Mouse (Mus musculus): Measurements from ENCODE around the gene Ubald2. TPM values are rescaled to one million over a fixed set of nuclear protein-coding genes. Genes with fewer than 3 reads are reported as not detected.

The Ubald2 gene
- polyA plus RNA-seq, 1 experiment from 2014 or later: 67.6 TPM

GRCm38 (mm10) chr11:116470896-116471295, 37.0 kb downstream of the Ubald2 start:
- WGBS: 85% methylated on average over 4 of the region's 4 CpGs
- Histone ChIP-seq H3K36me3 (replicated peaks; ENCODE audit: control insufficient read depth, insufficient read depth) (peaks cover 68% of the 10 kb centered on the region), H3K4me3 (replicated peaks; ENCODE audit: low read length) (no peak overlapping the region), H3K27me3 (ENCODE audit: control insufficient read depth, insufficient read depth, low read length) (no peaks in the 10 kb centered on the region), H3K4me2 (replicated peaks) (no peak overlapping the region), H3K4me1 (replicated peaks; ENCODE audit: control insufficient read depth, insufficient read depth, low read length) (no peaks in the 10 kb centered on the region), H3K27ac (no peak overlapping the region), H3K9ac (no peak overlapping the region), H3K9me3 (ENCODE audit: control insufficient read depth, low read length) (no peaks in the 10 kb centered on the region)
- DNase-seq (ENCODE audit: low spot score): no peak
- ATAC-seq (ENCODE audit: low FRiP score): no peak

- Histone ChIP-seq H3K27ac (no peak overlapping the region), H3K9me3 (ENCODE audit: control insufficient read depth, low read length) (no peaks in the 10 kb centered on the region), H3K27me3 (ENCODE audit: control insufficient read depth, insufficient read depth, low read length) (no peaks in the 10 kb centered on the region), H3K4me2 (replicated peaks) (no peak overlapping the region), H3K4me1 (replicated peaks; ENCODE audit: control insufficient read depth, insufficient read depth, low read length) (no peaks in the 10 kb centered on the region), H3K36me3 (replicated peaks; ENCODE audit: control insufficient read depth, insufficient read depth) (peaks cover 82% of the 10 kb centered on the region), H3K9ac (no peak overlapping the region), H3K4me3 (replicated peaks; ENCODE audit: low read length) (no peak overlapping the region)
- WGBS: 85% methylated on average over 4 of the region's 4 CpGs
- DNase-seq (ENCODE audit: low spot score): no peak
- no peak for ATAC-seq (ENCODE audit: low FRiP score)
Observed at GRCm38 (mm10) chr11:116472275-116472674, 38.4 kb downstream of the Ubald2 start.

DNA sequence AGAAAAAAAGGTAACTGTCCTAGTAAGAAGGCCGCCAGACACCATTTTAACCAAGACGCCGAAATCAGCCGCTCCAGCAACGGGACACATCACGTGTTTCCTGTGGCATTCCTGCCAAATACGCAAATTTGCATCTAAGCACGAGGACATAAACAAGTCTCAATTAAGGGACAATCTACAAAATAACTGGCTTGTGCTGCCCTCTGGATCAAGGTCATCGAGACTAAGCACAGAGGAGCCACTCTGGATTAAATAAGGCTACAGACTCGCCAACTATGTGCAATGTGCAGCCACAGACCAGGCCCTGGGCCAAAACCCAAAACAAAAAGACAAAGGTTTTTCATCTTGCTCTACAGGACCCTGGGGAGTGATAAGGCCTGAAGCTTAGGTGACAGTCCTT, 42.1 kb downstream of the Ubald2 start:
- Histone ChIP-seq H3K9ac (no peak overlapping the region), H3K27ac (no peak overlapping the region), H3K4me1 (replicated peaks; ENCODE audit: control insufficient read depth, insufficient read depth, low read length) (no peaks in the 10 kb centered on the region), H3K4me2 (replicated peaks) (no peak overlapping the region), H3K4me3 (replicated peaks; ENCODE audit: low read length) (no peak overlapping the region), H3K36me3 (replicated peaks; ENCODE audit: control insufficient read depth, insufficient read depth) (peaks cover 99% of the 10 kb centered on the region), H3K9me3 (ENCODE audit: control insufficient read depth, low read length) (no peaks in the 10 kb centered on the region), H3K27me3 (ENCODE audit: control insufficient read depth, insufficient read depth, low read length) (no peaks in the 10 kb centered on the region)
- ATAC-seq (ENCODE audit: low FRiP score): no peak
- no peak for DNase-seq (ENCODE audit: low spot score)
- WGBS: 84% methylated on average over 10 of the region's 10 CpGs

GRCm38 (mm10) chr11:116476696-116477095, 42.8 kb downstream of the Ubald2 start:
- H3K27ac ChIP-seq: no peak overlapping the region
- H3K4me1 ChIP-seq (replicated peaks; ENCODE audit: control insufficient read depth, insufficient read depth, low read length): no peaks in the 10 kb centered on the region
- no peaks in the 10 kb centered on the region for H3K27me3 ChIP-seq (ENCODE audit: control insufficient read depth, insufficient read depth, low read length)
- no peaks in the 10 kb centered on the region for H3K9me3 ChIP-seq (ENCODE audit: control insufficient read depth, low read length)
- ATAC-seq (ENCODE audit: low FRiP score) (no peak), DNase-seq (ENCODE audit: low spot score) (no peak)
- H3K4me3 ChIP-seq (replicated peaks; ENCODE audit: low read length): no peak overlapping the region
- H3K36me3 ChIP-seq (replicated peaks; ENCODE audit: control insufficient read depth, insufficient read depth): peaks cover 99% of the 10 kb centered on the region
- WGBS: 92% methylated on average over 6 of the region's 6 CpGs
- no peak overlapping the region for H3K9ac ChIP-seq
- H3K4me2 ChIP-seq (replicated peaks): no peak overlapping the region

GRCm38 (mm10) chr11:116477160-116477759, 43.4 kb downstream of the Ubald2 start:
- WGBS: 74% methylated on average over 15 of the region's 15 CpGs
- Histone ChIP-seq H3K4me2 (replicated peaks) (no peak overlapping the region), H3K9ac (no peak overlapping the region), H3K27me3 (ENCODE audit: control insufficient read depth, insufficient read depth, low read length) (no peaks in the 10 kb centered on the region), H3K4me1 (replicated peaks; ENCODE audit: control insufficient read depth, insufficient read depth, low read length) (no peaks in the 10 kb centered on the region), H3K36me3 (replicated peaks; ENCODE audit: control insufficient read depth, insufficient read depth) (peaks cover 99% of the 10 kb centered on the region), H3K4me3 (replicated peaks; ENCODE audit: low read length) (no peak overlapping the region), H3K27ac (no peak overlapping the region), H3K9me3 (ENCODE audit: control insufficient read depth, low read length) (no peaks in the 10 kb centered on the region)
- DNase-seq (ENCODE audit: low spot score): no peak
- ATAC-seq (ENCODE audit: low FRiP score): no peak

DNA sequence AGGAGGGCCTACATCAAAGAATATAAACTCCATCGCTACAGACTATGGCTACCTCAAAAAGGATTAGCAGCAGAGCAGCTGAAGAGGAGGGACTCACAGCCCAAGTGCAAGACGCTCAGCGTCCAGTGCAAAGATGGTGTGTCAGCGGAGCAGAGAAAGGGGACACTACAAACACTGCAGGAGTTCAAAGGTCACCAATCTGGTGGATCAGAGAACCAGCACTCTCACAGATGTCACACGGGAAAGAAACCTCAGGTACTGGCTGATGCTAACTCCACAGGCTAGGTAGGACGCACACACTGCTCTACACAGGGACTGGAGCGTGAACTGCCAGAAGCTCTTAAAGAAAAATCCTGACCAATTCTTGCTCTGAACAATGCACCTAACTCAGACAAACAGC, 45.1 kb downstream of the Ubald2 start:
- H3K4me1 ChIP-seq (replicated peaks; ENCODE audit: control insufficient read depth, insufficient read depth, low read length): no peaks in the 10 kb centered on the region
- H3K4me2 ChIP-seq (replicated peaks): no peak overlapping the region
- no peak overlapping the region for H3K4me3 ChIP-seq (replicated peaks; ENCODE audit: low read length)
- ATAC-seq (ENCODE audit: low FRiP score) (no peak), DNase-seq (ENCODE audit: low spot score) (no peak)
- H3K27ac ChIP-seq: no peak overlapping the region
- peaks cover 96% of the 10 kb centered on the region for H3K36me3 ChIP-seq (replicated peaks; ENCODE audit: control insufficient read depth, insufficient read depth)
- H3K9me3 ChIP-seq (ENCODE audit: control insufficient read depth, low read length): no peaks in the 10 kb centered on the region
- WGBS: 82% methylated on average over 7 of the region's 7 CpGs
- no peak overlapping the region for H3K9ac ChIP-seq
- H3K27me3 ChIP-seq (ENCODE audit: control insufficient read depth, insufficient read depth, low read length): no peaks in the 10 kb centered on the region

DNA sequence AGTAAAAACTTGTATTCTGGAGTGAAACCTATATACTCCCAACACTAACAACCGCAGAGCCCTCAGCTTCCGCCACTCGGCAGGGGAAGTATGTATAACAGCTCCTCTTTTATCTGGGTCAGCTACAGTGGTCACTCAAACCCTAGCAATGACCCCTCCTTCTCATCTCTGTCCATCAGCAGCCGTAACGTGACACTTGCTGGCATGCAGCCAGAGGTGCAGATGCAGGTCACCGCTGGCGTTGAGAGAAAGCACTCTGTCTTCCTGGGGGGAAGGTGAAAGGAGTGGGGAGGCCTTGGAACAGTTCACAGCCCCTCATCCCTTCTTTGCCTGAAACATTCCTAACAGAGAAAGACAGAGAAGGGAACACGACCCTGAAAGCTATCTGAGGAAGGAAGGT, 45.9 kb downstream of the Ubald2 start:
- no peak for DNase-seq (ENCODE audit: low spot score)
- Histone ChIP-seq H3K9me3 (ENCODE audit: control insufficient read depth, low read length) (no peaks in the 10 kb centered on the region), H3K4me3 (replicated peaks; ENCODE audit: low read length) (no peak overlapping the region), H3K36me3 (replicated peaks; ENCODE audit: control insufficient read depth, insufficient read depth) (peaks cover 96% of the 10 kb centered on the region), H3K27me3 (ENCODE audit: control insufficient read depth, insufficient read depth, low read length) (no peaks in the 10 kb centered on the region), H3K9ac (no peak overlapping the region), H3K4me2 (replicated peaks) (no peak overlapping the region), H3K27ac (no peak overlapping the region), H3K4me1 (replicated peaks; ENCODE audit: control insufficient read depth, insufficient read depth, low read length) (no peaks in the 10 kb centered on the region)
- 60% methylated on average over 8 of the region's 8 CpGs for WGBS
- ATAC-seq (ENCODE audit: low FRiP score): no peak

GRCm38 (mm10) chr11:116480975-116481374, 47.1 kb downstream of the Ubald2 start:
- no peak for ATAC-seq (ENCODE audit: low FRiP score)
- H3K4me1 ChIP-seq (replicated peaks; ENCODE audit: control insufficient read depth, insufficient read depth, low read length): no peaks in the 10 kb centered on the region
- WGBS: 95% methylated on average over 8 of the region's 8 CpGs

DNA sequence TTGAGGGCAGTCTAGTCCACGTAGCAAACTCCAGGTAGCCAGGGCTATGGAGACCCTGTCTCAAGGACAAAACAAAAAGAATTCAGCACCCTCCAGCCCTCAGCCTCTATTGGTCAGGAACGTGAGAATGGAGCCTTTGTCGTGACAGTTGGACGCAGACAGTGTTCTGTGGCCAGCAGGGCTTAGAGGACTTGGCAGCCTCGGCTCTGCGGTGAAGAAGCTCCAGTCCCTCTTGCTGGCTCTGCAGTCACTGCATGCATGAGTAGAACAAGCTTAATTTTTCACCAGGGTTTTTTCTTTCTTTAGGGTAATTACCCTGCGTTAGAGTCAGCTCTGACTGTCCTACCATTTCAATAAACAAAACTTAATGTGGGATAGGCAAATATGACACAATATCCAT, 47.9 kb downstream of the Ubald2 start:
- H3K9me3 ChIP-seq (ENCODE audit: control insufficient read depth, low read length): no peaks in the 10 kb centered on the region
- DNase-seq (ENCODE audit: low spot score) (no peak), ATAC-seq (ENCODE audit: low FRiP score) (no peak)
- no peaks in the 10 kb centered on the region for H3K27me3 ChIP-seq (ENCODE audit: control insufficient read depth, insufficient read depth, low read length)
- H3K4me1 ChIP-seq (replicated peaks; ENCODE audit: control insufficient read depth, insufficient read depth, low read length): no peaks in the 10 kb centered on the region
- H3K4me3 ChIP-seq (replicated peaks; ENCODE audit: low read length): no peak overlapping the region
- no peak overlapping the region for H3K9ac ChIP-seq
- no peak overlapping the region for H3K27ac ChIP-seq
- H3K36me3 ChIP-seq (replicated peaks; ENCODE audit: control insufficient read depth, insufficient read depth): peaks cover 96% of the 10 kb centered on the region
- H3K4me2 ChIP-seq (replicated peaks): no peak overlapping the region
- WGBS: 79% methylated on average over 7 of the region's 7 CpGs

More at GRCm38 (mm10) chr11:116480975-116481374, 47.1 kb downstream of the Ubald2 start:
- Histone ChIP-seq H3K9ac (no peak overlapping the region), H3K4me2 (replicated peaks) (no peak overlapping the region), H3K9me3 (ENCODE audit: control insufficient read depth, low read length) (no peaks in the 10 kb centered on the region), H3K36me3 (replicated peaks; ENCODE audit: control insufficient read depth, insufficient read depth) (peaks cover 96% of the 10 kb centered on the region), H3K27me3 (ENCODE audit: control insufficient read depth, insufficient read depth, low read length) (no peaks in the 10 kb centered on the region), H3K27ac (no peak overlapping the region), H3K4me3 (replicated peaks; ENCODE audit: low read length) (no peak overlapping the region)
- DNase-seq (ENCODE audit: low spot score): no peak

DNA sequence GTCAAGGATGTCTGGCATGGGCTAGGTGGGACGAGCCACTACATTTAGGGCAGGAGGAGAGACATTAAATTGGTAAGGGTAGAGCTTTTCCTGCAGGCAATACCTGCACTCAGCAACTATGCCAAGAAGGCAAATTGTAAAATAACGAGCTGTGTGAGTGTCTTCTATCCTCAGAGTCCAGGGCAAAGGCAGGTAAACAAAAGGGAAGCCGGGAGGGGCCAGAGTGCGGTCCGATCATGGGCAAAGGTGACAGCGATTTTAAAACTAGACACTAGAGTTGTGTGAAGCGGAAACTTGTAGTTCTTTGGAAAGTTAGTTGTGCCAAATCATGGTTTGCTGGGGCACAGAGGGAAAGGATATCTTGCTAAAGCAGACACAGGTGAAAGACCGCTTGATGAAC, 50.4 kb downstream of the Ubald2 start:
- Histone ChIP-seq H3K27me3 (ENCODE audit: control insufficient read depth, insufficient read depth, low read length) (no peaks in the 10 kb centered on the region), H3K4me3 (replicated peaks; ENCODE audit: low read length) (no peak overlapping the region), H3K9me3 (ENCODE audit: control insufficient read depth, low read length) (no peaks in the 10 kb centered on the region), H3K36me3 (replicated peaks; ENCODE audit: control insufficient read depth, insufficient read depth) (peaks cover 81% of the 10 kb centered on the region), H3K9ac (no peak overlapping the region), H3K4me1 (replicated peaks; ENCODE audit: control insufficient read depth, insufficient read depth, low read length) (peaks cover 5% of the 10 kb centered on the region), H3K27ac (no peak overlapping the region), H3K4me2 (replicated peaks) (no peak overlapping the region)
- no peak for ATAC-seq (ENCODE audit: low FRiP score)
- DNase-seq (ENCODE audit: low spot score): no peak
- WGBS: 93% methylated on average over 8 of the region's 8 CpGs
